Mouse (Mus musculus) ES-Bruce4 (cell line): ENCODE measurements around the gene Frmd6. TPM values are rescaled to one million over a fixed set of nuclear protein-coding genes. Genes with fewer than 3 reads are reported as not detected.

Source experiments
- H3K27ac ChIP-seq: 2 replicates; pipeline ENCODE4 v1.5.1; 2012; ENCODE audit warnings: low read length, inconsistent platforms; ENCODE audit not compliant: insufficient read depth
- H3K27me3 ChIP-seq: 2 replicates; pipeline ENCODE4 v1.6.1; 2012; ENCODE audit warnings: mild to moderate bottlenecking, low read length, inconsistent platforms; ENCODE audit not compliant: control insufficient read depth, poor library complexity, insufficient read depth, severe bottlenecking
- H3K36me3 ChIP-seq: 2 replicates; pipeline ENCODE4 v1.6.1; 2012; ENCODE audit warnings: inconsistent platforms, mild to moderate bottlenecking, low read length, moderate library complexity; ENCODE audit not compliant: control insufficient read depth, poor library complexity, insufficient read depth, severe bottlenecking
- H3K4me1 ChIP-seq: one replicate; pipeline ENCODE4 v1.8.1; 2011; ENCODE audit warnings: low read length; ENCODE audit not compliant: control insufficient read depth, insufficient read depth
- H3K4me3 ChIP-seq: 2 replicates; pipeline ENCODE4 v1.5.1; 2011; ENCODE audit warnings: low read depth, mild to moderate bottlenecking, low read length
- H3K9ac ChIP-seq: 2 replicates; pipeline ENCODE4 v1.6.1; 2012; ENCODE audit warnings: low read depth, mild to moderate bottlenecking, inconsistent platforms; ENCODE audit not compliant: poor library complexity, severe bottlenecking
- H3K9me3 ChIP-seq: replicated peaks from 2 replicates; pipeline ENCODE4 v1.6.1; 2012; ENCODE audit warnings: mild to moderate bottlenecking, low read length, inconsistent platforms; ENCODE audit not compliant: control insufficient read depth, poor library complexity, insufficient read depth, severe bottlenecking
- CTCF ChIP-seq: IDR thresholded peaks from one replicate; pipeline ENCODE4 v1.8.1; 2011; ENCODE audit warnings: low read depth, low read length
- EP300 ChIP-seq: IDR thresholded peaks from 2 replicates; pipeline ENCODE4 v1.6.1; 2011; ENCODE audit warnings: low read depth, low read length; ENCODE audit not compliant: insufficient read depth
- POLR2A ChIP-seq: IDR thresholded peaks from one replicate; pipeline ENCODE4 v1.8.1; 2011; ENCODE audit warnings: low read length; ENCODE audit not compliant: insufficient read depth
- polyA plus RNA-seq: library from polyadenylated mRNA; stranded (reverse); fragments of >200 nt; gene quantifications from 2 replicates; pipeline ENCODE4 v1.2.4, GENCODE M21; 2011; ENCODE audit warnings: low read depth; ENCODE audit not compliant: missing spikeins, insufficient read depth, insufficient read length

Frmd6 gene
- polyA plus RNA-seq, 1 experiment, result 30.5 TPM

- Histone ChIP-seq H3K27me3 (no peaks in the 10 kb centered on the region), H3K4me1 (no peaks in the 10 kb centered on the region), H3K9ac (no peak overlapping the region), H3K27ac (no peak overlapping the region), H3K36me3 (no peaks in the 10 kb centered on the region), H3K4me3 (no peak overlapping the region), H3K9me3 (no peaks in the 10 kb centered on the region)
- no peak for TF ChIP-seq EP300
- no peak for TF ChIP-seq POLR2A
- no peak for TF ChIP-seq CTCF
These were observed 56.5 kb downstream of the Frmd6 start for GRCm38 (mm10) chr12:70881854-70882253.

GRCm38 (mm10) chr12:70883141-70883540, 57.8 kb downstream of the Frmd6 start:
- no peaks in the 10 kb centered on the region for H3K4me1 ChIP-seq
- H3K4me3 ChIP-seq, result no peak overlapping the region
- H3K36me3 ChIP-seq, result no peaks in the 10 kb centered on the region
- no peaks in the 10 kb centered on the region for H3K9me3 ChIP-seq
- H3K9ac ChIP-seq, result no peak overlapping the region
- TF ChIP-seq CTCF (no peak), POLR2A (no peak), EP300 (no peak)
- H3K27me3 ChIP-seq, result no peaks in the 10 kb centered on the region
- H3K27ac ChIP-seq, result no peak overlapping the region

- no peak overlapping the region for H3K9ac ChIP-seq
- no peak for TF ChIP-seq POLR2A
- no peak for TF ChIP-seq EP300
- no peak for TF ChIP-seq CTCF
- H3K27ac ChIP-seq, result no peak overlapping the region
- H3K4me1 ChIP-seq, result no peaks in the 10 kb centered on the region
- no peaks in the 10 kb centered on the region for H3K9me3 ChIP-seq
- H3K4me3 ChIP-seq, result no peak overlapping the region
- H3K27me3 ChIP-seq, result no peaks in the 10 kb centered on the region
- no peaks in the 10 kb centered on the region for H3K36me3 ChIP-seq
These were observed 58.8 kb downstream of the Frmd6 start for GRCm38 (mm10) chr12:70884113-70884512.

- H3K36me3 ChIP-seq, result no peaks in the 10 kb centered on the region
- TF ChIP-seq EP300, result no peak
- TF ChIP-seq POLR2A, result no peak
- no peak for TF ChIP-seq CTCF
- H3K9ac ChIP-seq, result no peak overlapping the region
- no peaks in the 10 kb centered on the region for H3K9me3 ChIP-seq
- no peak overlapping the region for H3K4me3 ChIP-seq
- no peaks in the 10 kb centered on the region for H3K4me1 ChIP-seq
- no peaks in the 10 kb centered on the region for H3K27me3 ChIP-seq
- H3K27ac ChIP-seq, result no peak overlapping the region
These were observed 59.7 kb downstream of the Frmd6 start for GRCm38 (mm10) chr12:70884973-70885372.

- Histone ChIP-seq H3K9me3 (no peaks in the 10 kb centered on the region), H3K36me3 (no peaks in the 10 kb centered on the region), H3K4me1 (no peaks in the 10 kb centered on the region), H3K27me3 (no peaks in the 10 kb centered on the region), H3K9ac (no peak overlapping the region), H3K4me3 (no peak overlapping the region), H3K27ac (no peak overlapping the region)
- no peak for TF ChIP-seq CTCF
- TF ChIP-seq POLR2A, result no peak
- no peak for TF ChIP-seq EP300
These were observed 60.3 kb downstream of the Frmd6 start for GRCm38 (mm10) chr12:70885576-70885975.

- Histone ChIP-seq H3K4me3 (no peak overlapping the region), H3K4me1 (no peaks in the 10 kb centered on the region), H3K27ac (no peak overlapping the region), H3K9ac (no peak overlapping the region), H3K36me3 (no peaks in the 10 kb centered on the region), H3K9me3 (no peaks in the 10 kb centered on the region), H3K27me3 (no peaks in the 10 kb centered on the region)
- TF ChIP-seq POLR2A (no peak), EP300 (no peak)
These were observed 65.1 kb downstream of the Frmd6 start for GRCm38 (mm10) chr12:70890405-70890804.

- Histone ChIP-seq H3K4me1 (no peaks in the 10 kb centered on the region), H3K27ac (no peak overlapping the region), H3K36me3 (no peaks in the 10 kb centered on the region), H3K4me3 (no peak overlapping the region), H3K27me3 (no peaks in the 10 kb centered on the region), H3K9ac (no peak overlapping the region), H3K9me3 (no peaks in the 10 kb centered on the region)
- no peak for TF ChIP-seq EP300
- TF ChIP-seq POLR2A, result no peak
- no peak for TF ChIP-seq CTCF
These were observed 65.7 kb downstream of the Frmd6 start for GRCm38 (mm10) chr12:70890874-70891470.
